Mouse (Mus musculus): ENCODE measurements at regions not wholly inside any gene's neighbourhood (a gene's known extent, or its start where the extent isn't known, plus 50 kb on each side); places are given as distances from the start of the nearest gene placed in this dataset.
A peak's percentile ranks its signal among the peaks of the same experiment; 100 is the strongest.

GRCm38 (mm10) chr3:63570082-63570481 is 86.4 kb upstream of the Gm34302 start:
- no peaks in the 10 kb centered on the region for H3K36me3 ChIP-seq (ENCODE audit: poor library complexity, severe bottlenecking)
- H3K9ac ChIP-seq, result no peak overlapping the region
- H3K27me3 ChIP-seq, result no peaks in the 10 kb centered on the region
- peaks cover 4% of the 10 kb centered on the region; the same call in 1 of the 2 replicates for H3K4me1 ChIP-seq
- no peak overlapping the region for H3K27ac ChIP-seq
- no peak overlapping the region for H3K4me2 ChIP-seq
- peak; percentile 71 for ATAC-seq
- 89% methylated on average over 1 of the region's 1 CpGs for WGBS
- no peaks in the 10 kb centered on the region for H3K9me3 ChIP-seq (replicated peaks)
- H3K4me3 ChIP-seq, result no peak overlapping the region

- Histone ChIP-seq H3K9me3 (replicated peaks) (no peaks in the 10 kb centered on the region), H3K27me3 (no peaks in the 10 kb centered on the region), H3K9ac (no peak overlapping the region), H3K4me1 (peaks cover 4% of the 10 kb centered on the region; the same call in 1 of the 2 replicates), H3K27ac (no peak overlapping the region), H3K4me2 (no peak overlapping the region), H3K4me3 (no peak overlapping the region), H3K36me3 (ENCODE audit: poor library complexity, severe bottlenecking) (no peaks in the 10 kb centered on the region)
- WGBS, result 61% methylated on average over 7 of the region's 7 CpGs
- ATAC-seq, result no peak; the same call in 1 of the 2 replicates
Measured at GRCm38 (mm10) chr3:63569004-63569596, 85.4 kb upstream of the Gm34302 start.

GRCm38 (mm10) chr3:63567726-63568125 is 84.0 kb upstream of the Gm34302 start:
- peaks cover 4% of the 10 kb centered on the region; the same call in 1 of the 2 replicates for H3K4me1 ChIP-seq
- H3K27ac ChIP-seq, result no peak overlapping the region
- no peak overlapping the region for H3K4me2 ChIP-seq
- H3K9ac ChIP-seq, result no peak overlapping the region
- no peaks in the 10 kb centered on the region for H3K36me3 ChIP-seq (ENCODE audit: poor library complexity, severe bottlenecking)
- H3K9me3 ChIP-seq (replicated peaks), result no peaks in the 10 kb centered on the region
- WGBS, result 93% methylated on average over 3 of the region's 3 CpGs
- no peak for ATAC-seq
- H3K27me3 ChIP-seq, result no peaks in the 10 kb centered on the region
- H3K4me3 ChIP-seq, result no peak overlapping the region

GRCm38 (mm10) chr3:63563057-63563456 is 79.4 kb upstream of the Gm34302 start:
- Histone ChIP-seq H3K4me3 (no peak overlapping the region), H3K27me3 (no peaks in the 10 kb centered on the region), H3K9ac (no peak overlapping the region), H3K36me3 (ENCODE audit: poor library complexity, severe bottlenecking) (no peaks in the 10 kb centered on the region), H3K9me3 (replicated peaks) (no peaks in the 10 kb centered on the region), H3K4me2 (no peak overlapping the region), H3K27ac (no peak overlapping the region), H3K4me1 (no peaks in the 10 kb centered on the region)
- ATAC-seq, result no peak
- 63% methylated on average over 1 of the region's 1 CpGs for WGBS

- Histone ChIP-seq H3K36me3 (ENCODE audit: poor library complexity, severe bottlenecking) (no peaks in the 10 kb centered on the region), H3K4me2 (no peak overlapping the region), H3K9ac (no peak overlapping the region), H3K4me1 (no peaks in the 10 kb centered on the region), H3K27me3 (no peaks in the 10 kb centered on the region), H3K9me3 (replicated peaks) (no peaks in the 10 kb centered on the region), H3K27ac (no peak overlapping the region), H3K4me3 (no peak overlapping the region)
- no peak for ATAC-seq
Measured at GRCm38 (mm10) chr3:63562532-63562931, 78.9 kb upstream of the Gm34302 start.

DNA sequence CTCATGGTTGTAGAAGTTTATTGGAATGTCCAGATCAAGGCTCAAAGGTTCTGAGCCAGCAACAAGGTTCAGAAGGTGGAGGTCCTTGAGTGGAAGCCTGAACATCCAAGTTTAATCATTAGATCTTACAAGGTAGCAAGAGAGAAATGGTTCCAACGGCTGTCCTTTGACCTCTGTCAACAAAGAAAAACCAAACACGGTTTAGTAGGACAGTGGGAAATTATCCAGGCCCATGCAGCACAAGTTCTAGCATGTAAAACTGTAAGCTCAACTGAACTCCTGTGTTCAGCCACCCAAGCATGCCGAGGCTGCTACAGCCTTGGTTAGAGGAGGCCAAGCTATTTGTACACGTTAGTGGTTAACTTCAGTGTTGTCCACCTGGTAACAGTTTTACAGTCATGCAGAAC is 77.1 kb upstream of the Gm34302 start:
- Histone ChIP-seq H3K4me3 (no peak overlapping the region), H3K4me2 (no peak overlapping the region), H3K4me1 (no peaks in the 10 kb centered on the region), H3K27me3 (no peaks in the 10 kb centered on the region), H3K27ac (no peak overlapping the region), H3K36me3 (ENCODE audit: poor library complexity, severe bottlenecking) (no peaks in the 10 kb centered on the region), H3K9me3 (replicated peaks) (no peaks in the 10 kb centered on the region), H3K9ac (no peak overlapping the region)
- no peak for ATAC-seq
- WGBS, result 90% methylated on average over 4 of the region's 4 CpGs

- H3K27ac ChIP-seq, result no peak overlapping the region
- H3K4me2 ChIP-seq, result no peak overlapping the region
- H3K9ac ChIP-seq, result no peak overlapping the region
- 93% methylated on average over 1 of the region's 1 CpGs for WGBS
- H3K9me3 ChIP-seq (replicated peaks), result no peaks in the 10 kb centered on the region
- no peaks in the 10 kb centered on the region for H3K4me1 ChIP-seq
- no peak overlapping the region for H3K4me3 ChIP-seq
- no peak for ATAC-seq
- H3K27me3 ChIP-seq, result no peaks in the 10 kb centered on the region
- H3K36me3 ChIP-seq (ENCODE audit: poor library complexity, severe bottlenecking), result no peaks in the 10 kb centered on the region
Measured at GRCm38 (mm10) chr3:63556741-63557140, 73.1 kb upstream of the Gm34302 start.

GRCm38 (mm10) chr3:63554872-63555271 is 71.2 kb upstream of the Gm34302 start:
- 9% methylated on average over 9 of the region's 9 CpGs for WGBS
- no peaks in the 10 kb centered on the region for H3K4me1 ChIP-seq
- ATAC-seq, result peak; percentile 59; the same call in 1 of the 2 replicates
- no peaks in the 10 kb centered on the region for H3K36me3 ChIP-seq (ENCODE audit: poor library complexity, severe bottlenecking)
- H3K27ac ChIP-seq, result no peak overlapping the region
- no peak overlapping the region for H3K4me3 ChIP-seq
- H3K9me3 ChIP-seq (replicated peaks), result no peaks in the 10 kb centered on the region
- H3K27me3 ChIP-seq, result no peaks in the 10 kb centered on the region
- H3K9ac ChIP-seq, result no peak overlapping the region
- 0 out of 2 replicates have a peak overlapping the region, but pooled peaks have one; percentile 5 for H3K4me2 ChIP-seq

- H3K27ac ChIP-seq, result no peak overlapping the region
- H3K9me3 ChIP-seq (replicated peaks), result no peaks in the 10 kb centered on the region
- ATAC-seq, result no peak
Measured at GRCm38 (mm10) chr3:63553426-63553825, 69.7 kb upstream of the Gm34302 start.

GRCm38 (mm10) chr3:63551661-63552060 is 68.0 kb upstream of the Gm34302 start:
- H3K27me3 ChIP-seq, result no peaks in the 10 kb centered on the region
- no peaks in the 10 kb centered on the region for H3K36me3 ChIP-seq (ENCODE audit: poor library complexity, severe bottlenecking)
- ATAC-seq, result no peak
- no peak overlapping the region for H3K4me3 ChIP-seq
- WGBS, result 84% methylated on average over 5 of the region's 5 CpGs
- H3K4me2 ChIP-seq, result no peak overlapping the region
- H3K4me1 ChIP-seq, result no peaks in the 10 kb centered on the region
- H3K9ac ChIP-seq, result no peak overlapping the region
- no peaks in the 10 kb centered on the region for H3K9me3 ChIP-seq (replicated peaks)
- no peak overlapping the region for H3K27ac ChIP-seq

More at GRCm38 (mm10) chr3:63553426-63553825, 69.7 kb upstream of the Gm34302 start:
- H3K4me2 ChIP-seq, result no peak overlapping the region
- no peaks in the 10 kb centered on the region for H3K36me3 ChIP-seq (ENCODE audit: poor library complexity, severe bottlenecking)
- 86% methylated on average over 2 of the region's 2 CpGs for WGBS
- H3K9ac ChIP-seq, result no peak overlapping the region
- no peak overlapping the region for H3K4me3 ChIP-seq
- no peaks in the 10 kb centered on the region for H3K4me1 ChIP-seq
- H3K27me3 ChIP-seq, result no peaks in the 10 kb centered on the region

- no peak overlapping the region for H3K4me2 ChIP-seq
- no peaks in the 10 kb centered on the region for H3K36me3 ChIP-seq (ENCODE audit: poor library complexity, severe bottlenecking)
- no peak overlapping the region for H3K27ac ChIP-seq
- H3K27me3 ChIP-seq, result no peaks in the 10 kb centered on the region
- no peak for ATAC-seq
- H3K9ac ChIP-seq, result no peak overlapping the region
- no peaks in the 10 kb centered on the region for H3K9me3 ChIP-seq (replicated peaks)
- H3K4me3 ChIP-seq, result no peak overlapping the region
- 70% methylated on average over 4 of the region's 4 CpGs for WGBS
- no peaks in the 10 kb centered on the region for H3K4me1 ChIP-seq
Measured at GRCm38 (mm10) chr3:63542638-63543408, 59.1 kb upstream of the Gm34302 start.

DNA sequence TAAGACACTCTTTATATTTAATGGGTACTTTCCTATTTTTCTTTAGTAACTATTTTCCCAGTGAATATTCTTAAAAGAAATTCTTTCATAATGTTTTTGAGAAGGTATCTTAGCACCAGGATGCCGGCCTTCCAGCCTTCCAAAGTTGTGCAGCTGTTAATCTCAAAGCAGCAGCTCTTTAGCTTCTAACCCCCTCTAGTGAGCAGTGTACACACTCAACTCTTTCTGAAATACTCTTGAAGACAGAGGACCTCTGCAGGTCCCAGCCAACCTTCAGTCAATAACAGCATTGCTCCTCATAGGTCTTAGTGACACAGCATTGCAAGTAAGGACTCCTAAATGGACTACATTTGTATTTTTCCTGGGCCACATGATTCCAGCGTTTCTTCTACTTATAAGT is 55.2 kb upstream of the Gm34302 start:
- Histone ChIP-seq H3K4me1 (no peaks in the 10 kb centered on the region), H3K9me3 (replicated peaks) (no peaks in the 10 kb centered on the region), H3K27ac (no peak overlapping the region), H3K27me3 (no peaks in the 10 kb centered on the region), H3K4me3 (no peak overlapping the region), H3K36me3 (ENCODE audit: poor library complexity, severe bottlenecking) (no peaks in the 10 kb centered on the region), H3K4me2 (no peak overlapping the region), H3K9ac (no peak overlapping the region)
- ATAC-seq, result no peak
- 68% methylated on average over 2 of the region's 2 CpGs for WGBS

Measured in forebrain, embryonic 13.5 days (tissue).